Mouse (Mus musculus): ENCODE data around the gene Sufu.

DNA sequence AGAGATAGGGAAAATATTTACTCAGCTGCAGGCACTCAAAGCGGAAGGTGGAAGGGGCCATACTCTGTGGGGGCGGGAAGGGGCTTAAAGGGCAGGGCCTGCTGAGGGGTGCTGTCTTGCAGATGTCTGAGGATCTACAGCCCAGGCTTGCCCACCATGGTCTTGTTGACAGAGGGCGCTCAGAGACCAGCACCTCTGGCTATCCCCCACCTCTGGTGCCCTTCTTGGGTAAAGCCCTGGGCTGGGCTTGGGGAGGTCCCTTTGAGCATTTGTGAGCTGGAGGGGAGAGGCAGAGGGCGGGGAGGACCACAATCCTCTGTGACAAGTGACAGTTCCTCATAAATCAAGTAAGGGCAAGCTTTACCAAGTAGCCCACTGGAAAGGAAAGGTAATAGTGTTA is 136.4 kb downstream of the Sufu start:
- no peak for TF ChIP-seq POLR2A (IDR thresholded peaks at IDR 0.05; ENCODE audit: borderline replicate concordance, insufficient read depth, low read length)
- TF ChIP-seq CTCF (IDR thresholded peaks at IDR 0.05; ENCODE audit: borderline replicate concordance, insufficient read depth, low read depth, low read length) = no peak

All from cerebellum, adult 2 months (tissue).